Mouse (Mus musculus) CH12.LX (cell line): ENCODE measurements around the gene BC049715. TPM values are rescaled to one million over a fixed set of nuclear protein-coding genes. Genes with fewer than 3 reads are reported as not detected.
A peak's percentile ranks its signal among the peaks of the same experiment; 100 is the strongest.

Source experiments
- DNase-seq: peaks from one replicate; pipeline ENCODE4 v3.0.0-alpha.2; 2013; ENCODE audit errors: extremely low read depth
- H3K27ac ChIP-seq: 2 replicates; pipeline ENCODE4 v1.5.1; 2012; ENCODE audit warnings: low read depth, mild to moderate bottlenecking, control low read depth, moderate library complexity; ENCODE audit not compliant: insufficient read depth
- H3K27me3 ChIP-seq: replicated peaks from 2 replicates; pipeline ENCODE3; 2012; ENCODE audit warnings: inconsistent platforms
- H3K36me3 ChIP-seq, 2 experiments: replicated peaks in 1 of 2; 2 replicates each; pipeline versions ENCODE3 to v1.6.1; 2012; ENCODE audit warnings: inconsistent platforms in 1 of 2, low read length in 1 of 2, mild to moderate bottlenecking in 1 of 2, mixed read lengths in 1 of 2, moderate library complexity in 1 of 2; ENCODE audit not compliant: control insufficient read depth in 1 of 2, insufficient read depth in 1 of 2
- H3K4me1 ChIP-seq, 2 experiments: 2 replicates each; pipeline ENCODE4 v1.6.1; 2012; ENCODE audit warnings: inconsistent platforms in 1 of 2, moderate library complexity in 1 of 2; ENCODE audit not compliant: insufficient read depth in 2 of 2, control insufficient read depth in 1 of 2
- H3K4me2 ChIP-seq: 2 replicates; pipeline ENCODE4 v1.6.1; 2012; ENCODE audit warnings: low read depth, mild to moderate bottlenecking, control low read depth; ENCODE audit not compliant: poor library complexity, insufficient read depth, severe bottlenecking
- H3K4me3 ChIP-seq, 3 experiments: fragments of 150-350 bp in 1 of 3; sonication (generic) in 1 of 3; replicated peaks in 1 of 3; 2 replicates each; pipeline versions ENCODE3 to v1.5.1; 2011 to 2012; ENCODE audit warnings: low read depth in 2 of 3, low read length in 2 of 3, mild to moderate bottlenecking in 2 of 3, moderate library complexity in 2 of 3, control low read depth in 1 of 3, improper control_type of control experiment in 1 of 3, inconsistent platforms in 1 of 3, mixed read lengths in 1 of 3; ENCODE audit not compliant: poor library complexity in 1 of 3
- H3K79me2 ChIP-seq: replicated peaks from 2 replicates; pipeline ENCODE4 v1.6.1; 2012; ENCODE audit warnings: mild to moderate bottlenecking, moderate library complexity; ENCODE audit not compliant: control insufficient read depth, poor library complexity, insufficient read depth, severe bottlenecking; ENCODE audit errors: extremely low read depth
- H3K9ac ChIP-seq: 2 replicates; pipeline ENCODE4 v1.6.1; 2012; ENCODE audit warnings: low read depth, mild to moderate bottlenecking, control low read depth, moderate library complexity; ENCODE audit not compliant: insufficient read depth
- H3K9me3 ChIP-seq: replicated peaks from 2 replicates; pipeline ENCODE3; 2012; ENCODE audit warnings: low read length, inconsistent platforms, mixed read lengths
- BHLHE40 ChIP-seq: IDR thresholded peaks from 2 replicates; pipeline ENCODE4 v1.6.1; 2011; ENCODE audit warnings: mild to moderate bottlenecking, low read depth, low read length, improper control_type of control experiment
- CHD1 ChIP-seq: IDR thresholded peaks from 2 replicates; pipeline ENCODE4 v1.6.1; 2012; ENCODE audit warnings: low read depth, low read length, improper control_type of control experiment, inconsistent platforms
- E2F4 ChIP-seq: IDR thresholded peaks from 2 replicates; pipeline ENCODE4 v1.6.1; 2011; ENCODE audit warnings: low read depth, low read length, improper control_type of control experiment; ENCODE audit not compliant: insufficient replicate concordance
- ETS1 ChIP-seq: conservative IDR thresholded peaks from 2 replicates; pipeline ENCODE4 v1.6.1; 2012; ENCODE audit warnings: low read depth, mild to moderate bottlenecking, inconsistent platforms, low read length, improper control_type of control experiment, moderate library complexity
- GABPA ChIP-seq: IDR thresholded peaks from 2 replicates; pipeline ENCODE4 v1.6.1; 2012; ENCODE audit warnings: low read depth, low read length, improper control_type of control experiment, inconsistent platforms; ENCODE audit not compliant: insufficient replicate concordance
- IRF4 ChIP-seq: IDR thresholded peaks from 2 replicates; pipeline ENCODE4 v1.6.1; 2014; ENCODE audit warnings: low read depth, mild to moderate bottlenecking, inconsistent platforms, low read length, improper control_type of control experiment
- JUN ChIP-seq: IDR thresholded peaks from 2 replicates; pipeline ENCODE4 v1.6.1; 2011; ENCODE audit warnings: low read depth, mild to moderate bottlenecking, low read length, improper control_type of control experiment, moderate library complexity; ENCODE audit not compliant: insufficient read depth
- KAT2A ChIP-seq: IDR thresholded peaks from 2 replicates; pipeline ENCODE4 v1.6.1; 2012; ENCODE audit warnings: low read length, improper control_type of control experiment, inconsistent platforms; ENCODE audit not compliant: insufficient replicate concordance
- MAFK ChIP-seq: IDR thresholded peaks from 2 replicates; pipeline ENCODE4 v1.6.1; 2011; ENCODE audit warnings: low read length, improper control_type of control experiment; ENCODE audit not compliant: insufficient replicate concordance
- MEF2A ChIP-seq: IDR thresholded peaks from 2 replicates; pipeline ENCODE4 v1.6.1; 2014; ENCODE audit warnings: low read depth, mild to moderate bottlenecking, inconsistent platforms, low read length, improper control_type of control experiment, borderline replicate concordance
- MXI1 ChIP-seq: IDR thresholded peaks from 2 replicates; pipeline ENCODE4 v1.6.1; 2011; ENCODE audit warnings: mild to moderate bottlenecking, low read depth, low read length, improper control_type of control experiment
- MYC ChIP-seq: IDR thresholded peaks from 2 replicates; pipeline ENCODE4 v1.6.1; 2011; ENCODE audit warnings: low read depth, mild to moderate bottlenecking, improper control_type of control experiment, low read length
- NRF1 ChIP-seq: IDR thresholded peaks from 2 replicates; pipeline ENCODE4 v1.6.1; 2014; ENCODE audit warnings: low read depth, mild to moderate bottlenecking, inconsistent platforms, low read length, improper control_type of control experiment, moderate library complexity
- POLR2AphosphoS2 ChIP-seq: IDR thresholded peaks from 2 replicates; pipeline ENCODE4 v1.6.1; 2011; ENCODE audit warnings: low read depth, low read length, improper control_type of control experiment
- RAD21 ChIP-seq: IDR thresholded peaks from 2 replicates; pipeline ENCODE4 v1.6.1; 2011; ENCODE audit warnings: low read depth, mild to moderate bottlenecking, low read length, improper control_type of control experiment, moderate library complexity
- RCOR1 ChIP-seq: conservative IDR thresholded peaks from 2 replicates; pipeline ENCODE4 v1.6.1; 2012; ENCODE audit warnings: low read depth, mild to moderate bottlenecking, inconsistent platforms, low read length, improper control_type of control experiment
- SIN3A ChIP-seq: IDR thresholded peaks from 2 replicates; pipeline ENCODE4 v1.6.1; 2012; ENCODE audit warnings: low read length, improper control_type of control experiment, inconsistent platforms
- SMC3 ChIP-seq: IDR thresholded peaks from 2 replicates; pipeline ENCODE4 v1.6.1; 2011; ENCODE audit warnings: low read depth, low read length, improper control_type of control experiment
- TBP ChIP-seq: conservative IDR thresholded peaks from 2 replicates; pipeline ENCODE4 v1.6.1; 2011; ENCODE audit warnings: low read depth, low read length, improper control_type of control experiment
- TCF12 ChIP-seq: IDR thresholded peaks from 2 replicates; pipeline ENCODE4 v1.6.1; 2014; ENCODE audit warnings: low read depth, mild to moderate bottlenecking, inconsistent platforms, low read length, improper control_type of control experiment
- USF2 ChIP-seq: conservative IDR thresholded peaks from 2 replicates; pipeline ENCODE4 v1.6.1; 2011; ENCODE audit warnings: low read depth, low read length, improper control_type of control experiment
- ZKSCAN1 ChIP-seq: IDR thresholded peaks from 2 replicates; pipeline ENCODE4 v1.6.1; 2012; ENCODE audit warnings: low read depth, inconsistent platforms, low read length, improper control_type of control experiment, borderline replicate concordance
- ZMIZ1 ChIP-seq: IDR thresholded peaks from 2 replicates; pipeline ENCODE4 v1.6.1; 2012; ENCODE audit warnings: low read depth, mild to moderate bottlenecking, inconsistent platforms, low read length, improper control_type of control experiment
- ZNF384 ChIP-seq: IDR thresholded peaks from 2 replicates; pipeline ENCODE4 v1.6.1; 2012; ENCODE audit warnings: low read depth, low read length, improper control_type of control experiment, inconsistent platforms
- dilution Hi-C: fragments of 300-500 bp; cut with MboI; formaldehyde crosslinking; loops from 2 replicates; pipeline ENCODE4 v1.14.3; 2020; ENCODE audit warnings: low sequenced_read_pairs; ENCODE audit not compliant: extremely low pct_unique_long_range_greater_than_20kb, extremely low pct_ligation_motif_present
- in situ Hi-C: fragments of 300-500 bp; cut with MboI; formaldehyde crosslinking; loops from 3 replicates; pipeline ENCODE4 v1.14.3; 2019; ENCODE audit warnings: low sequenced_read_pairs, low pct_ligation_motif_present, low pct_unique_long_range_greater_than_20kb, mixed read lengths
- polyA plus RNA-seq: library from polyadenylated mRNA; unstranded; fragments of >175 nt; gene quantifications from 2 replicates; pipeline ENCODE4 v1.2.1, GENCODE M21; 2012; ENCODE audit warnings: low read depth; ENCODE audit not compliant: insufficient read length
- total RNA-seq, 2 experiments: library from RNA; depleted of rRNA; stranded (reverse); fragments of 300-350 nt in 1 of 2; fragments of >200 nt in 1 of 2; gene quantifications; 2 replicates each; pipeline ENCODE4 v1.2.3; 2012 to 2014

Gene BC049715
- total and polyA plus RNA-seq, 3 experiments: 8.8 to 13.5 (median 9.9) TPM

DNA sequence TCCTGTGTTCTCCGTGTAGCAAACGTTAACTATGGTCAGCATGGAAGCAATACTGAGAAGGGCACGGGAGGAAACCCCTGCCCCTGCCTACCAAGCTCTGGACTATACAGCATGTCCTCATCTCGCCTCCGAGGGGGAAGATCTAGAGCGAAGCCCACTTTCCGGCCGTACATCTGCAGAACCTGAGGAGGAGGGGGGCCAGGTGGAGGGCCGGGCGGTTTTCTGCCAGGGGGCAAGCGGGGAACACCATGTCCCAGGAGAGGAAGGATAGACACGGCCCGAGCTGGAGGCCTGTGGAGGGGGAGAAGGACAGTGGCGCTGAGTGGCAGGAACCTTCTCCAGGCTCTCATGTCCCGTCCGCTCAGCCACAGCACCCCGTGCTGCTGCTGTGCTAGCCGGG lies 6.3 kb upstream of the BC049715 start:
- no peak for DNase-seq
- no peak overlapping the region for H3K4me3 ChIP-seq
- H3K9ac ChIP-seq: no peak overlapping the region
- dilution Hi-C loops (no loop called here), in situ Hi-C loops (no loop called here)
- peaks cover 0 to 14% of the 10 kb centered on the region in 2 experiments; a peak in 2 of 4 replicates for H3K4me1 ChIP-seq
- H3K36me3 ChIP-seq: peaks cover 73 to 89% of the 10 kb centered on the region in 2 experiments
- H3K4me2 ChIP-seq: no peak overlapping the region
- H3K79me2 ChIP-seq: peaks cover 23% of the 10 kb centered on the region
- H3K27me3 ChIP-seq: no peaks in the 10 kb centered on the region
- TF ChIP-seq ZMIZ1: no peak
- no peak for TF ChIP-seq MAFK
- H3K27ac ChIP-seq: no peak overlapping the region
- no peaks in the 10 kb centered on the region for H3K9me3 ChIP-seq

GRCm38 (mm10) chr6:136824987-136825386 lies 2.4 kb upstream of the BC049715 start:
- dilution Hi-C loops (no loop called here), in situ Hi-C loops (no loop called here)
- Histone ChIP-seq H3K36me3 (peaks cover 41 to 53% of the 10 kb centered on the region in 2 experiments), H3K27ac (no peak overlapping the region), H3K4me2 (no peak overlapping the region), H3K27me3 (no peaks in the 10 kb centered on the region), H3K9ac (no peak overlapping the region), H3K79me2 (peaks cover 39% of the 10 kb centered on the region), H3K4me1 (peaks cover 3 to 29% of the 10 kb centered on the region in 2 experiments; a peak in 3 of 4 replicates), H3K4me3 (no peak overlapping the region), H3K9me3 (no peaks in the 10 kb centered on the region)
- no peak for DNase-seq
- TF ChIP-seq POLR2AphosphoS2 (no peak), TBP (no peak), BHLHE40 (no peak), CHD1 (no peak), E2F4 (no peak), MXI1 (no peak), SMC3 (no peak), RCOR1 (no peak), GABPA (no peak)

DNA sequence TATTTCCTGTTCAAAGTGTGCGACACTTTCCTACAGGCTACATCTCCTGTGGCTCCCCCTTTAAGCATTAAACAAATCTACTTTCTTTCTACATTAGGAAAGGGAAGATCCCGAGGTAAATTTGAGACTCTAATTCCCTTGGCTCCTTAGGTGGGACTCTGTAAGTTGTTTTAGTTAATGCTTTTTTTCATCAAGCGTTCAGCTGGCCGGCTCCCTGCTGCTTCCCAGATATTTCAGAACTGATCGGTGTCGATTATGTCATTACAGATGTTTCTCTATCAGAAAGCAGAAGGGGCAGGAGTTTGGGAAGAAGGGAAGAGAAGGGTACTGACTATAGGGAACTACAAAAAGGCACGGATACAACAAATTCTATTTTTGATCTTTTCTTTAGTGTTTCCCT lies 310 bp upstream of the BC049715 start:
- Histone ChIP-seq H3K79me2 (peaks cover 40% of the 10 kb centered on the region), H3K27me3 (no peaks in the 10 kb centered on the region), H3K9ac (peak overlapping the region; percentile 91), H3K4me3 (peak overlapping the region; percentile 84 to 93 (median 91)), H3K27ac (no peak overlapping the region), H3K9me3 (no peaks in the 10 kb centered on the region), H3K4me2 (peak overlapping the region; percentile 96), H3K4me1 (peaks cover 3 to 39% of the 10 kb centered on the region in 2 experiments; a peak in 3 of 4 replicates), H3K36me3 (peaks cover 21 to 32% of the 10 kb centered on the region in 2 experiments)
- dilution Hi-C loops (no loop called here), in situ Hi-C loops (no loop called here)
- no peak for DNase-seq
- TF ChIP-seq ETS1 (no peak), CHD1 (no peak), BHLHE40 (no peak), SIN3A (no peak; the same call in 1 of the 2 replicates), MYC (no peak), E2F4 (no peak), NRF1 (no peak), MEF2A (no peak), ZKSCAN1 (no peak), JUN (no peak), IRF4 (no peak), ZNF384 (no peak), TCF12 (no peak), KAT2A (no peak), RCOR1 (no peak), SMC3 (no peak), RAD21 (no peak), USF2 (no peak)
